Mouse (Mus musculus): ENCODE measurements around the gene Asap2.

Asap2 gene

DNA sequence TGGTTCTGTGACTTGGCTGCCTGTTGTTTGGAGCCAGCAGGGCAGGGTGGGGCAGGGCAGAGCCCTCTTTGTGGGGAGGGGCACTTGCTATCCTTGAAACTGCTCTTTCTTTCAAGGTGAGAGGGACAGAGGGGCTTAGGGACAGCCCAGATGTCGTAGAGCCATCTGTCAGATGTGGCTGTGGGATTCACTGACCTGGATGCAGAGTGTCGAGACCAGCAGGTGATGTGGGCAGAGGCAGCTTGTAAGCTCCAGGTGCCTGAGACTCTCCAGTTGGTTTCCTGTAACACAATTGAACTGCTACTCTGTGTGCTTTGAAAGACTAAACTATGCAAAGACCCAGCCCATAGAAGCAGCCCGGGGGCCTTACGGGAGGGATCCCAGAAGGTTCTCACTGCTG lies 177.5 kb downstream of the Asap2 start:
- DNase-seq, result no peak

DNA sequence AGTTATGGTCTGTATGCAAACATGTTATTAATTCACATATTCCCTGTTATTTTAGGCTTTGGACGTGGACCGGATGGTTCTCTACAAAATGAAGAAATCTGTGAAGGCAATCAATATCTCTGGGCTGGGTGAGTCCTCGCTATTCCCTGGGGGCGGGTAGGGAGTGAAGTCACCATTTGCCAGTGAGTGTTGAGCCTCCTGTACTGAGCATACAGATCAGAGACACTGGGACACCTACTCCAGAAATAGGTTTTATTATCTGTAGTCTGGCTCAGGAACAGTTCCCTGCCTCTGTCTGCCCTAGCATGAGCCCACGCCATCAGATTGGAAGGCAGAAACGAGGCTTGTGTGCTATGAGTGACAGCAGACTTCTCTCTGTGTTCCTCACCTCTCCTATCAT lies 177.9 kb downstream of the Asap2 start:
- no peak for DNase-seq

DNA sequence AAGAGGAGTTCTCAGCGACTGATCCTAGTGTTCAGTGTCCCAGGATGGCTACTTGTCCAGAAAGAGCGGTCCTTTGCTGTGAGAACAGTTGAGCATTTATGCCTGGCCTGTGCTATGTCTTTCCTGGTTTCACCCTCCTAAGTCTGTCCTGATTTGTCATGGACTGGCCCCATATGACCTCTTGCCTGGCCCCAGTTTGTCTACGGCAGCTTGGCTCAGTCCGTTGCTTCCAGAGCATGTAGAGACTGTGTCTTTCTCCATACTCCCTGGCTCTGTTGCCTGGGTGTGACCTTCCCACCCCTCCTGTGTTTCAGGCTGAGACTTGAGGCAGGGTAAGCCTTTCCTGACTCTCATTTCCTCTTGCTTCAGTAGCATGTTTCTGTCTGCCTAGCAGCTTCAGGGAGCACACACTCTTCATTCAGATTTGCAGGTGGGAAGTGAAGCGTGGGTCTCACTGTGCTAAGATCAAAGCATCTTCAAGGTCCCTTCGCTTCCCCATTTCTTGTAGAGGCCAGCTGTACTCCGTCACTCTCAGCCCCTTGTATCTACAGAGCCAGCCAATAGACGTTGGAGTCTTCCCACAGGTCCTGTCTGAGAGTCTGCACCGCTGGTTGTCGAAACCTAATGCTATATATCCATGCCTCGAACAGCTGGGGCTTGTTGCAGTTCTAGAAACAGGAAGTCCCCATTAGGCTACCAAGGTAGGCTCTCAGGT lies 181.7 kb downstream of the Asap2 start:
- no peak for DNase-seq

DNA sequence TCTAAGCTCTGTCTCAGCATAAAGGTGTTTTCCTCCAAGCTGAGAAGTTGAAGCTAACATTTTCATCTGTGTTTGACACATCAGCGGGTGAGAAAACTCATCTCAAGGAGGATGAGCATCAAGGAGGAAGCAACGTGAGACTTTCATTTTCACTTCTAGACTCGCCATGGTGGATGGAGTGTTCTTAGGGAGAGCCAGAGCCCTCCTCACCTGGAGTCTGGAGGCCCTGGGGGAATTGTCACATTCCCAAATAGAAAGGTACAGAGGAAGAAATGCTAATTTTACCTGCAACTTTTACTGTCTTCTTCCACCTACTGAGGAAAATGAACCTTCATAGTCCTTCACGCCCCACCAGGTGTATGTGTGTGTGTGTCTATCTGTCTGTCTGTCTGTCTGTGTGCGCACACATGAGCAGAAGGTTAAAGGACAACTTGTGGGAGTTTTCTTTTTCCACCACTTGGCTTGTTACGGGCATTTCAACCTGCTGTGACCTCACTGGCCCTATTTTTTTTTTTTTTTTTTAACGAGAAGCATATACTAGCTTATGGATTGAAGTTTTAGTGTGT lies 183.7 kb downstream of the Asap2 start:
- no peak for DNase-seq

DNA sequence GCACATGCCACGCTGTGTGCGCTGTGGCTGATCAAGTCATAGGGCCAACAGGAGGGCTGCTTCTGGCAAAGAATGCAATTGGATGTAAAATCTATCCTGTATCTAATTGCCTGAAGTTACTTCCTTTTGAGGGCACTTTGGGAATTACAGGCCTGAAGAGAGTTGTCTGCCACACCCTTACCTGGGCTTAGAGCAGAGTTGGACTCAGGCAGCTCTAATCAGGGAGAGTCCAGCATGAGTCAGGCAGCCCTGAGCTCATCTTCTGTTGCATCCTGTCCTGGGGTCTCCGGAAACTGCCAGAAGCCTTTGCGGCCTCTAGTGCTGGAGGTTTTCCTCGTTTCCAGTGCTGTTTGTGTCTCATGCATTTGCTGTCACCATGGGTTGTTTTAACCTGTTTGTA lies 186.1 kb downstream of the Asap2 start:
- no peak for DNase-seq

DNA sequence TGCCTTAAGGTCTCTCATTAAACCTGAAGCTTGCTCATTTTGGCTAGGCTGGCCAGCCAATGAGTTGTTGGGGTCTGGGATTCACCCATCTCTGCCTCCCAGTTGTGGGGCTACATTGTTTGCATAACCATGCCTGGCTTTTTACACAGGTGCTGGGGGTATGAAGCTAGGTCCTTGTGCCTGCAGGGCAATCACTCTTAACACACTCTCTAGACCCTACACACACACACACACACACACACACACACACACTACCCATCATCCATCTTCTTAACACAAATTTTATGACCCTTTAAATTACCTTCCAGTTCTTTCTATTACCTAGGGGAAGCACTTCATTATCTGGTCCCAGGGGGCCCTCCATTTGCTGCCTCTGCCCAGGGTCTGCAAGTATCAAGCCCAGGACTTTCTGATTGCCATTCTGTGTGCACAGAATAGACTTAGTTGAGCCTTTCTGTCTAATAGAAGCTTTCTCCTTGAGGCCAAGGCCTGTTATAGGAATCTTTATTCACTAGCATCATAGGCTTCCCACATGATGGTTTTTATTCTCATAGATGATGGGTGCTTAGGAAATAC lies 187.0 kb downstream of the Asap2 start:
- no peak for DNase-seq

DNA sequence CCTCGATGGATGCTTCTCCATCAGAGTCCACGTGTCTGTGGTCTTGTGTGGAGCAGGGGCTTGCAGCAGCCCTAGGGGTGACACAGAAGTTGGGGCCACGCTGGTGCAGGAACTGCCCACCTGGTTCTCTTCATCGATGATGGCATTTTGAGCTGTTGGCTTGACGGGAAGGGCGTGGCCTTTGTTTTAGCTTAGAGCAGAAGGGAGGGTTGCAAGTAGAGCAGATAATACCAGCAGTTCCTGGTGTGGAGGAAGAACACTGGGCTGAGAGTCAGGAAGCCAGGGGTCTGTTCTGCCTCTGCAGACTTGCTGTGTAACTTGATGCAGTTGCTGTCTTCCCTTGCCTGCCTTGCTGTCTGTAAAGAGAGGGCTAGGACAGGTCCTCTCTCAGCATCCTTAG lies 189.8 kb downstream of the Asap2 start:
- DNase-seq, result no peak

DNA sequence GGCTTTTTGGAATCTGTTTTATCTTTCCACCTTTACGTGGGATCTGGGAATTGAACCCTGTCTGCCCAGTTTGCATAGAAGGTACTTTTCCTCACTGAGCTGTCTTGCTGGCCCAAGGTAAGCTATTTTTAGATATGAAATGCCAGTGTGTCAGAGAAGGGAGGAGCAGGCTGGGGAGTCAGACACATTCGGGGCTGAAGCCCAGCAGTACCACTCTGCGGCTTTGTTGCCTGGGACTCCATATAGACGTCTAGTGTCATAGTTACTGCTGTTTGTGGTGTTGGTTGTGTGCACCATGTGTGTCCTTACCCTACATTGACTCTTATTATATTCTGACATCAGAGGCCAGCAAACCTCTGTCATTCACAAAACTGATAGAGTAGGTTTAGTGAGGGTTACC lies 192.5 kb downstream of the Asap2 start:
- DNase-seq, result no peak

DNA sequence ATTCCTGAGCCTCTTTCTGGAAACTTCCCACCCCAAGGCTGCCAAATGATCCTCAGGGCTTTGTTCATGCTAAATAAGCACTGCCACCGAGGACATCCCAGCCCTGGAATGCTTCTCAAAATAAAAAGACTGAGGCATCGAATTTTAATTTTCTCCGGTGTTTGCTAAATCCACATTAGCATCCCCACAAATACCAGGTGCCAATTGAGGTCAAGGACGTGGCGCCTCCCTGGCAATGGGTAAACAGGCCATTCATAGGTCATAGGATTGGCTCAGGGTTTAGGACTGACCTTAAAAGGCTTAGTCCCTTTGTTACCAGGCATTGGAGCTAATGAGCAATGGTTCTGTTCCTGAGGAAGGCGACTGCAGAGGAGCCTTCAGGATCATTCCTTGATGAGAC lies 193.1 kb downstream of the Asap2 start:
- DNase-seq, result no peak

DNA sequence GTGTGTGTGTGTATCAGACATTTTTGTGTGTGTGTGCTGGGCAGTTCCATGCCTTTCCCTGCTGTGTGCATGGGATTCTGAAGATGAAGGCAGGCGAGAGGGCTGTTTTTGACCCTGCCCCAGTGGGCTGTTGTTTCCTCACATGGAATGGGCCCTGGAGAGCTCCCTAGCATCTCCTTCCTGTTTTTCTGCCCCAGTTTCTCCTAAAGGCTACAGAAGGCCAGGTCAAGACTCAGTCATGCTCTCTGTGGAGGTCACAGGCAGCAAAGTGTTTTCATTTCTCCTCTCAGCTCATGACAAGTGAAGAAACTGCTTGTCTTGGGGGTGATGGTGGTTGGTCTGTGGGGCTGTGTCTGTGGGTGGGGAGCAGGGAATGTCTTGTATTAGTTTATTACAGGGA lies 195.9 kb downstream of the Asap2 start:
- DNase-seq, result no peak

DNA sequence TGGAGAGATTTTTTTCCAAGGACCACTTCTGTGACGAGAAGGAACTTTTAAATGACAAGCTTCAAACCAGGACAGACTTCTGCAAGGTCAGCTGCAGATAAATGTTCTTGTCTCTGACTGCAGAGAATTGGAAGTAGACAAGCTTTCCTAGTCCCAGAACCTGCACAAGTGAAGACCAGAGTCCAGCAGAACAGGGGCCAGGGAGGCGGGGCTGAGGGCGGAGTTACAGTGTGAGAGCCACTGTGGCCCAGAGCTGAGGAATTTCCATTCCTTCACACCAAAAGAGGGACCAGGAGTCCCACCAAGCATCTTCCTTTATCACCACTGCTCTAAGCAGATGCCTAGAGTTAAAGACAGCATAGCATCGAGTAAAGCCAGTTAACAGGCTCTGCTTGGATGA lies 198.6 kb downstream of the Asap2 start:
- no peak for DNase-seq

DNA sequence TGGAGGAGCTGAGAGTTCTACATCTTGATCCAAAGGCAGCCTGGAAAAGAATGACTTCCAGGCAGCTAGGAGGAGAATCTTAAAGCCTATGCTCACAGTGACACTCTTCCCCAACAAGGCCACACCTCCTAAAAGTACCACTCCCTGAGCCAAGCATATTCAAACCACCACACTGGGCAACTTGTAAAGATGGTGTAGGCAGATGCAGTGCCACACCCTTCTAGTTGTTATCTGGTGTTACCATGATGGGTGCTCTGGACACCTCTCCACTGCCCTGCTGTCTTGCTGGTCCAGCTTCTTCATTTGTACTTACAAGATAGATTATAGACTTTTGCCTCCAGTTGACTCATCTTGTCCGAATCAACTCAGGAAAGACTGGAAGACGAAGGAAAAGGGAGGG lies 201.3 kb downstream of the Asap2 start:
- no peak for DNase-seq

DNA sequence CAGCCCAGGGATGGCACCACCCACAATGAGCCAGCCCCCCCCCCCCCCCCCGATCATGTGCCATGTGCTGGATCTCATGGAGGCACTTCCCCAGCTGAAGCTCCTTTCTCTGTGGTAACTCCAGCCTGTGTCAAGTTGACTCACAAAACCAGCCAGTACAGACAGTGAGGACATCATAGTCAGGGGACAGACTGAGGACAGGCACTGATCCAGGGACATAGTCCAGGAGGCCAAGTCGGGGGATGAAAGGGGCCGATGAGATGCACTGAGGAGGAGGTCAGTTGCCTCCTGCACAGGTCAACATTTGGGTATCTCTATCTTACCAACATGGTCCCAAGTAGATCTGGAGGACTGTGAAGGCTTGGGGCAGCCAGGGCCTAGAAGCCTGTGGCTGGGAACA lies 205.2 kb downstream of the Asap2 start:
- DNase-seq, result no peak

DNA sequence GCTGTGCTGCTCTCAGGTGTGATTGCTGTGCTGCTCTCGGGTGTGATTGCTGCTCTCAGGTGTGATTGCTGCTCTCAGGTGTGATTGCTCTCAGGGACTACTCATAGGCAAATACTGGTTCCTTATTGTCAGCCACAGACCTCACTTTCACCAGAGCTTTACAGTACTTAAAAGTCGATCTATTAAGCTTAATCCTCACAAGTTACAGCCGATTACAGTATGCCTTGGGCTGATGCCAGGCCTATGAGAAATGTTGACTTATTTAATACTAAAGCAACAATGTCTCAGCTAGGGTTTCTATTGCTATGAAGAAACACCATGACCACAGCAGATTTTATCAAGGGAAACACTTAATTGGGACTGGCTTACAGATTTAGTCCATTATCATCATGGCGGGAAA lies 206.2 kb downstream of the Asap2 start:
- DNase-seq, result no peak

DNA sequence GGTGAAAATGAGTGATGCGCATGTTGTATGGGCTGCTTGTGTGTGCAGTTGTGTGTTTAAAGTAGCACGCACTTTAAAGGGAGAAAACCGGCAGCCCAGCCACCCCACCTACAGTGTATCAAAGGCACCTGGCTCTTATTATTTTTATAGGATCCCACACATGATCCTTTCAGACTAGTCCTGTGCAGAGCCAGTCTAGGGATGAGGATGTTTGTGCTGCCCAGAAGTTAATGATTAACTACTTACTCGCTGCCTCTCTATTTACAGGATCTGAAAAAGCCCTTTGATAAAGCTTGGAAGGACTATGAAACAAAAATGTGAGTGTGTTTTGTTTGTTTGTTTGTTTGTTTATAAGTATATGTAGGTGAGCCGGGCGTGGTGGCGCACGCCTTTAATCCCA lies 210.4 kb downstream of the Asap2 start:
- no peak for DNase-seq

DNA sequence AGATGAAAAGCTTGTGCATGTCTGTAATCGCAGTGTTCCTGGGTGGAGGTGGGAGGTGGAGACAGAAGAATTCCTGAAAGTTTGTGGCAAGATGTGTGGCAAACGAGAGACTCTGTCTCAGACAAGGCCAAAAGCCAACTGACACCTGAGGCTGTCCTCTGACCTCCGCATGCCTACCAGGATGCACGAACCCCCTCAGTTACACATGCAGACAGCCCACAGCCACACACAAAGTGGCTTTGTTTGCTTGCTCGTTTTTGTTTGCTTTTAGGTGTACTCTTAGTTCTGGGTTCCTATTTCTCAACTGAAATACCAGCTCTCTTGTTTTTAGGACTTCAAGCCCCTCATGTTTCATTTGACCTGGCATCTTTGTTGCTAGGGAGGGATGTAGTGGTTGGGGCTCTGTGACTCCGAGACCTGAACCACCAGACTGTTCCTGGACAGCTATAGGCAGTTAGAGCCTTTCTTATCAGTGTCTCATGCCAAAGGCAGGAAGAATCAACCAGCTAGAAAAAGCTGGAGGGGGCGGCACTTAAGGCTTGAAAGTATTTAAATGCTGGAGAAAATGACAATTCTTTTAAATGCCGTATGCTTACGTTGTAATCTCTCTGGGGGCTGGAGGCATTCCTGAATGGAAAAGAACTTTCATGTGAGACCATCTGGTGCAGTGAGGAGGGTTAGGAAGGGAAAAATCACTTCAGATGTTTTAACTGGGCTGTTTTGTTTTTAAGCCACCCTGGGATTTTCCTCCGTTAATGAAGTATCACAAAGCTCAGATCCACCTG lies 211.4 kb downstream of the Asap2 start:
- DNase-seq, result no peak

DNA sequence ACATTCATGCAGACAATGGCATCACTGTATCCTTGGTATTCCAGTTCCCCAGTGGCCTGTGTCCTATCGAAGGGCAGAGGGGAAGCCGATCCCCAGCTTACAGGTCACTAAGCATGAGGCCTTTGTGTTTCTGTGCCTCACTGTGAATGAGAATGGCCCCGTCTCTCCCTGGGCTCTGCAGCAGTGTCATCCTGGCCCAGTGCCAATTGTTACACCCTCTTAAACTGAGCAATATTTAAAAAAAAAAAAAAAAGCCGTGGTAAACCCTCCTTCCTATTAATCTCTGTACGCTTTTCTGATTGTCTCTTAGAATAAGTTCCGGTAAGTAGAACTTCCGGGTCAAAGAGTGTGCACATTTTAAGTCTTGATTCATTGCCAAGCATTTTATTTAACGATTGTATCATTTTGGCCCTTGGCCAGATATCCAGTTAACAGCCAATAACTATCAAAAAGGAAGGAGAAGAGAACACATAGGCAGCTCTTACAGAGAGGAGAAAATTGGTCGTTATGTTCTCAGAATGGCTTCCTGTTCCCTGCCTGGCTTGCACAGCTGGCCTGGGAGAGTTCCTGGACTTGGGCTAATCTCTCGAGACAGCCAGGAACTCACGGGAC lies 214.5 kb downstream of the Asap2 start:
- DNase-seq, result no peak

DNA sequence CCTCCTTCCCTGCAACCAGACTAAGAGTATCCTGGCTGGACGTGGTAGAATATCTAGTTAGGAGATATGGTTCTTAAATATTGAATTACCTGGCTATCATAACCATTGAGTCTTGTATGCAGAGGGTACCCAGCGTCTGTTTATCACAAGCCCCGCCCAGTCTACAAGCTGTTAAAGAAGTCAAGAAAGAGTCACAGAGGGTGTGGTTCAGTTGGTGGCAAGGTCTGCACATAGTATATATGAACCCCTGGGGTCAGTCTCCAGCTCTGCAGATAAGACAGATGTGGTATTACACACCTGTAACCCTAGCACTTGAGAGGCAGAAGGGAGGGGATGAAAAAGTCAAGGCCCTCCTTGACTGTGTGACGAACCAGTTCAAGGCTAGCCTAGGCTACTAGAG lies 215.5 kb downstream of the Asap2 start:
- DNase-seq, result no peak

DNA sequence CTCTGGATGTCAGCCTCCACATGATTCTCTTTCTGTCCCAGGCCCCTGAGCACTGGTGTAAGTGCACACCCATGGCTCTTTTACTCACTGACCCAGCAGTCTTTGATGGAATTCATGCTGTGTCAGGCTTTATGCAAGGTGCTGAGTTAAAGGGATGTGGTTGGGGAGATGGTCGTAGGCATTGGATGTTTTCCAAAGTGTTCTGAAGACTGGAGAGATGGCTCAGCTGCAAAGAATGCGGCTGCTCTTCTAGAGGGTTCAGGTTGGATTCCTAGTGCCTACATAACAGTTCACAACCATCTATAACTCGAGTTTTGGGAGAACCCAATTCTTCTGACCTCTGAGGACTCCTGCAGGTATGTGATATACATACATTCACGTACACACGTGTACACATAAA lies 217.2 kb downstream of the Asap2 start:
- DNase-seq, result no peak

DNA sequence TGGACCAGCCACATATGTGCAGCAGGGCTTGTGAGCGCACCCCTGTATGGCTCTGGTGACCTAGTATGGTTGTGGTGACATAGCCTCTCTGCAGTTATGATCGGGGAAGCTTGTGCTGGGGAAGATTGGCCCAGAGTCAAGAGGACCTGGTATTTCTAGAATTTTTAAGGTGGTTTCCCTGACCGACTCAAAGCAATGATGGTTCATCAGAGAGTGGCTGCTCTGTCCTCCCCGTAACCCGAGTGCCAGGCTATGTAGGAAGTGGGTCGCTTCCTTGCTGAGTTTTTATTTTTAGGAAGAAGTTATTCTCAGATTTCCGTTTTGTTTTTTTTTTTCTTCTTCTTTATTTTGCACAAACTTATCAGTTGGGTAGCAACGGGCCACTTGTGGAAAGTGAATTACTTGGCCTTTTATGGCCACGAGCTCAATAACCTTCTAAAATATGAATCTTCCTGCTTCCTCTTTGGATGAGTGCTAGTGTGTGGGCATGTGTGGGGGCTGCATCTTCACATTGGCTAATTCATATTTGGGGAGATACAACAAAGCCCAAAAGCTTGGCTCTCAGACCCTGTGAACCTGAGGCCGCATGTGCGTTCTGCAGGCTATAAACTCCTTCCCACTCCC lies 218.0 kb downstream of the Asap2 start:
- no peak for DNase-seq

DNA sequence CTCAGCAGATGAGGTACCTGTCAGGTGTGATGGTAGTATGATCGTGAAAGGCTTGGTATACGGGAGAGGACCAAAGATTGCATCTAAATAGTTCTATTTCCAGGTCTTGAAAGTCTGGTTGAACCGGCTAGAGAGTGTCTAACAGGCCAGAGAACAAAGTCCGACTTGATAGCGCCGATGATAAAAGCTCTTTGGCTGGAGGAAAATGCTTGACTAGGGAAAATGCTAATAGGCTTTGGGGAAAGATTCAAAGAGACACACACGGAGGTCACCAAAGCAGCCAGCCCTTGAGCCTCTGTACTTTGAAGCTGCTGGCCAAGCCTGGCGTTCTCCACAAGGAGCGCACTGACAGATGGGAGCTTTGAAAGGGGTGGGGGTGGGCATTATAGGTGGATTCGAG lies 219.0 kb downstream of the Asap2 start:
- DNase-seq, result no peak

DNA sequence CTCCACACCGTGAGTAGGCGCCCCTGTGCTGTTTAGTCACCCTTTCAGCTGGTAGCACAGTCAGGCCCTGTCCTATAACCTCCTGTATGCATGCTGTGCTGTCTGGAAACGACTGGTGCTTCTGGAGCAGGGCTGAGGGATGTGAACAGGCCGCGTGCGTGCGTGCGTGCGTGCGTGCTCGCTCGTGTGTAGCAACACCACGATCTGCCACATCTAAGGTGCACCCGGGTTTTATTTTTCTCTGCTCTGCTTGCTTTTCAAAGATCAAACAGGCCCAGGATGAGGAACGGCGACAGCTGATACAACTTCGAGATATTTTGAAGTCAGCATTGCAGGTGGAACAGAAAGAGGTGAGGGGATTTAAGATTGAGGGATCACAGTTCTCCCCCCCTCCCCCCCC lies 222.6 kb downstream of the Asap2 start:
- no peak for DNase-seq

DNA sequence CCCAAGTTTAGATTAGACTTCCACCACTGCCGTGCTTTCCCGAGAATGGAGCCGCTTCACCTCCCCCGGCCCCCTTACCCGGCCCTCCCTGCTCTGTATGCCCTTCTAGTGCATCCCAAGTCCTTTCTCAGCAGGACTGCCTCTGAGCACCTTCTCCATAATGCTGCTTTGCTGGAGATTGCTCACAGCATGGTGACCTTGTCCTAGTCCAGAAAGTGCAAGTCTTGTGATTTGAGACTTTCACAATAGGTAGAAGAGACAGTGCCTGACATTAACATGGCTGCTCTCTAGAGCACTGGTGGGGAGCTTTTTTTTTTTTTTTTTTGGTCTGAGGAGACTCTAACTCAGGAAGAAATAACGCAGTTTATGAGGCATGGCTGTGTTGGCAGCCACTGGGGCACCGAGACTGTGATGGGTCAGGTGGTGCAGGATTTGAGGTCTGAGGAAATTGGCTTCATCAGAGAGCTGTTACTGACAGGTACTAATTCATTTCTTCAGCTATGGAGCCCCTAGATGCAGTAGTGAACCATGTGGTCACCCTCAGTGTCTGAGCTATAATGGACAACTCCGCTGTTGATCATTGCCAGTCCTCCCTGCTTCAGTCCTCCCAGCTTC lies 224.4 kb downstream of the Asap2 start:
- DNase-seq, result no peak

Measured in cerebellum, adult 11 months (tissue).